29 mouse cellular contexts compared by ENCODE assay signal in the genomic region with DNA sequence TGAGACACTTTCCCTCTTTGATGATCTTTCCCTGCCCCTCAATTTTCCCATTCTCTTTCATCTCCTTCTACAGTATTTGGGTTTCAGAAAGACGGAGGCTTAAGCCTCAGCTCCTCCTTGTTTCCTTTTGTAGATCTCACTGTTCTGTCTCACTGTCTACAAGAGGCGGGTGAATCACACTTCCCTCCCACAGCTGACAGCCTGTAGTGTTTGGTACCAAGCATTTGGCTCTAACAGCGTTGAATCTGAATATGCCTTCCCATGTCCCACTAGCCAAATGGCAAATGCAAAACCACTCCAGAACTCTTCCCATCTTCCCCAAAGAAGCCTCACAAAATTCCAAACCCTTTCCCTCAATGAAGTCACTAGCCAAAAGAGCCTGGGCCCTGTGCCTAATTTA. TPM values are rescaled to one million over a fixed set of nuclear protein-coding genes. Genes with fewer than 3 reads are reported as not detected.
DNase-seq lines count a peak whose midpoint lies in the region; TF ChIP-seq lines count a peak whose summit lies in the region.
"Had no signal": no experiment of that assay in that cellular context is flagged by ENCODE, and none has a peak within 500 bp of the region (broad histone marks: within the 10 kb centered on the region; RNA-seq: fewer than 3 reads in every experiment).

No protein-coding gene starts in this region.

- H3K27ac ChIP-seq in layer of hippocampus, adult 2 months: peak overlapping the region; percentile 36; the same call in 1 of the 2 replicates
- H3K27ac ChIP-seq: embryonic facial prominence, embryonic 13.5 days; forebrain, embryonic 12.5 days; hindbrain, embryonic 12.5 days; kidney, embryonic 15.5 days; midbrain, embryonic 15.5 days; neural tube, embryonic 13.5 days had no signal

- peak; percentile 27 to 59 for DNase-seq in layer of hippocampus, adult 2 months (ENCODE audit: low spot score in 2 of 2)
- DNase-seq in layer of hippocampus, postnatal 25 days (ENCODE audit: extremely low spot score in 1 of 2, low spot score in 1 of 2): no peak
- DNase-seq in brain, adult 2 months (ENCODE audit: low read depth, low spot score): peak; percentile 82
- peak; percentile 9 to 11 for DNase-seq in layer of hippocampus, adult 8-10 months (ENCODE audit: low spot score in 2 of 2)
- DNase-seq in left cerebral cortex, postnatal 25 days (ENCODE audit: low spot score in 2 of 2): peak; percentile 31 to 85
- no peak for DNase-seq in cerebellum, adult 9-11 months
- DNase-seq in spleen, adult 18-20 months: no peak
- DNase-seq: adrenal gland, adult 2 months; B cell, adult 2 months; cerebellum, adult 2 months; cerebellum, postnatal 36 days; embryo, embryonic 11 days; gastrocnemius, postnatal 14 days; heart, adult 11 months; heart, postnatal 10 days; kidney, adult 11 months; kidney, postnatal 36 days; lung, postnatal 4 days; thymus, adult 2 months had no signal

- intact Hi-C loops in left cerebral cortex, postnatal 25 days (cut with DNase I): loop anchor here (5.0 kb wide), 1 partner anchor 91 kb away; no protein-coding TSS in a partner anchor

- no peak for TF ChIP-seq CTCF in layer of hippocampus, adult 2 months (conservative IDR thresholded peaks at IDR 0.05)

- H3K4me3 ChIP-seq in layer of hippocampus, adult 2 months: no peak overlapping the region
- H3K4me3 ChIP-seq: embryonic facial prominence, embryonic 13.5 days; erythroblast, embryonic 14.5 days; forebrain, embryonic 12.5 days; heart, embryonic 12.5 days; hindbrain, embryonic 12.5 days; kidney, embryonic 15.5 days; midbrain, embryonic 15.5 days; myocyte; neural tube, embryonic 13.5 days had no signal

RNA-seq across cellular contexts. Expression of a gene that starts 20.3 kb away (rescaled TPM):
- total RNA-seq in layer of hippocampus, adult 2 months (2021): 100 to 1,000 TPM; 182 to 208 TPM
- 100 to 1,000 TPM; 172 to 200 TPM for total RNA-seq in layer of hippocampus, postnatal 25 days (2021)
- total RNA-seq in layer of hippocampus, adult 8-10 months (2022): 100 to 1,000 TPM; 174 to 229 (median 202) TPM
- total RNA-seq in left cerebral cortex, postnatal 25 days (2021): 100 to 1,000 TPM; 212 to 213 TPM

RNA-seq across cellular contexts. Expression of a gene that starts 49.2 kb away (rescaled TPM):
- total RNA-seq in layer of hippocampus, adult 2 months (2021): 10 to 100 TPM; 20.0 to 20.9 TPM
- total RNA-seq in layer of hippocampus, postnatal 25 days (2021): 10 to 100 TPM; 18.6 to 23.5 TPM
- 10 to 100 TPM; 16.3 to 19.4 (median 18.8) TPM for total RNA-seq in layer of hippocampus, adult 8-10 months (2022)
- total RNA-seq in left cerebral cortex, postnatal 25 days (2021): 10 to 100 TPM; 18.0 to 20.4 TPM
- total RNA-seq: G1E had no signal

Comparison
In these comparisons a context has a peak if more than half of its experiments do, and no peak if none do; other contexts are left out.
1. DNase-seq: peak in layer of hippocampus, adult 2 months (2 of 2), brain, adult 2 months (single experiment), layer of hippocampus, adult 8-10 months (2 of 2) and left cerebral cortex, postnatal 25 days (2 of 2); none in layer of hippocampus, postnatal 25 days (0 of 2), cerebellum, adult 9-11 months (single experiment) and spleen, adult 18-20 months (0 of 2).